Mouse (Mus musculus): ENCODE results near the gene Ube2m. TPM values are rescaled to one million over a fixed set of nuclear protein-coding genes. Genes with fewer than 3 reads are reported as not detected.
A peak's percentile ranks its signal among the peaks of the same experiment; 100 is the strongest.

Ube2m gene
- polyA plus RNA-seq, 1 experiment from 2014 or later = 73.4 TPM

- no peak overlapping the region for H3K4me2 ChIP-seq (ENCODE audit: low read length)
- H3K4me1 ChIP-seq (ENCODE audit: control insufficient read depth, insufficient read depth, low read length) = peaks cover 4% of the 10 kb centered on the region; the same call in 1 of the 2 replicates
- no peak overlapping the region for H3K27ac ChIP-seq (ENCODE audit: low read depth, low read length)
- no peaks in the 10 kb centered on the region for H3K9me3 ChIP-seq (replicated peaks; ENCODE audit: control insufficient read depth, low read length)
- no peak for ATAC-seq
- 87% methylated on average over 13 of the region's 13 CpGs for WGBS
- H3K4me3 ChIP-seq (ENCODE audit: low read depth, low read length) = no peak overlapping the region
- DNase-seq (ENCODE audit: low spot score) = no peak
- no peak overlapping the region for H3K9ac ChIP-seq (ENCODE audit: low read length)
- 0 out of 2 replicates have a peak, but pooled peaks cover 2% of the 10 kb centered on the region for H3K36me3 ChIP-seq (ENCODE audit: control insufficient read depth, insufficient read depth, low read length)
- no peaks in the 10 kb centered on the region for H3K27me3 ChIP-seq (replicated peaks; ENCODE audit: control insufficient read depth, insufficient read depth, low read length)
Observed at GRCm38 (mm10) chr7:13053001-13053400, 14.9 kb upstream of the Ube2m start.

- ATAC-seq (peak; percentile 43), DNase-seq (ENCODE audit: low spot score) (peak; percentile 72)
Observed at GRCm38 (mm10) chr7:13046084-13046483, 8.0 kb upstream of the Ube2m start.

GRCm38 (mm10) chr7:13044254-13044625 lies 6.2 kb upstream of the Ube2m start:
- no peak overlapping the region for H3K27ac ChIP-seq (ENCODE audit: low read depth, low read length)
- ATAC-seq = peak; percentile 22
- 0 out of 2 replicates have a peak, but pooled peaks cover under 1% of the 10 kb centered on the region for H3K4me1 ChIP-seq (ENCODE audit: control insufficient read depth, insufficient read depth, low read length)
- H3K4me3 ChIP-seq (ENCODE audit: low read depth, low read length) = peak overlapping the region; percentile 43
- H3K9me3 ChIP-seq (replicated peaks; ENCODE audit: control insufficient read depth, low read length) = no peaks in the 10 kb centered on the region
- peak overlapping the region; percentile 93 for H3K4me2 ChIP-seq (ENCODE audit: low read length)
- H3K27me3 ChIP-seq (replicated peaks; ENCODE audit: control insufficient read depth, insufficient read depth, low read length) = peaks cover 36% of the 10 kb centered on the region
- H3K9ac ChIP-seq (ENCODE audit: low read length) = peak overlapping the region; percentile 70
- no peak for DNase-seq (ENCODE audit: low spot score)
- no peaks in the 10 kb centered on the region for H3K36me3 ChIP-seq (ENCODE audit: control insufficient read depth, insufficient read depth, low read length)
- WGBS = 3% methylated on average over 23 of the region's 23 CpGs

More at GRCm38 (mm10) chr7:13046084-13046483, 8.0 kb upstream of the Ube2m start:
- Histone ChIP-seq H3K4me2 (ENCODE audit: low read length) (no peak overlapping the region), H3K4me3 (ENCODE audit: low read depth, low read length) (no peak overlapping the region), H3K9ac (ENCODE audit: low read length) (no peak overlapping the region), H3K4me1 (ENCODE audit: control insufficient read depth, insufficient read depth, low read length) (no peaks in the 10 kb centered on the region), H3K27me3 (replicated peaks; ENCODE audit: control insufficient read depth, insufficient read depth, low read length) (peaks cover 36% of the 10 kb centered on the region), H3K9me3 (replicated peaks; ENCODE audit: control insufficient read depth, low read length) (no peaks in the 10 kb centered on the region), H3K36me3 (ENCODE audit: control insufficient read depth, insufficient read depth, low read length) (0 out of 2 replicates have a peak, but pooled peaks cover 1% of the 10 kb centered on the region), H3K27ac (ENCODE audit: low read depth, low read length) (no peak overlapping the region)
- WGBS = 14% methylated on average over 2 of the region's 2 CpGs

GRCm38 (mm10) chr7:13043445-13044253 lies 5.6 kb upstream of the Ube2m start:
- no peak overlapping the region for H3K27ac ChIP-seq (ENCODE audit: low read depth, low read length)
- peak overlapping the region; percentile 43 for H3K4me3 ChIP-seq (ENCODE audit: low read depth, low read length)
- ATAC-seq (peak; percentile 57), DNase-seq (ENCODE audit: low spot score) (peak; percentile 45)
- 0 out of 2 replicates have a peak, but pooled peaks cover 6% of the 10 kb centered on the region for H3K4me1 ChIP-seq (ENCODE audit: control insufficient read depth, insufficient read depth, low read length)
- WGBS = 5% methylated on average over 87 of the region's 88 CpGs
- H3K9me3 ChIP-seq (replicated peaks; ENCODE audit: control insufficient read depth, low read length) = no peaks in the 10 kb centered on the region
- no peaks in the 10 kb centered on the region for H3K36me3 ChIP-seq (ENCODE audit: control insufficient read depth, insufficient read depth, low read length)
- peak overlapping the region; percentile 93 for H3K4me2 ChIP-seq (ENCODE audit: low read length)
- H3K27me3 ChIP-seq (replicated peaks; ENCODE audit: control insufficient read depth, insufficient read depth, low read length) = peaks cover 36% of the 10 kb centered on the region
- H3K9ac ChIP-seq (ENCODE audit: low read length) = peak overlapping the region; percentile 70

- Histone ChIP-seq H3K27ac (ENCODE audit: low read depth, low read length) (no peak overlapping the region), H3K4me3 (ENCODE audit: low read depth, low read length) (peak overlapping the region; percentile 43; the same call in 1 of the 2 replicates), H3K4me1 (ENCODE audit: control insufficient read depth, insufficient read depth, low read length) (0 out of 2 replicates have a peak, but pooled peaks cover 7% of the 10 kb centered on the region), H3K36me3 (ENCODE audit: control insufficient read depth, insufficient read depth, low read length) (no peaks in the 10 kb centered on the region), H3K4me2 (ENCODE audit: low read length) (peak overlapping the region; percentile 93), H3K9me3 (replicated peaks; ENCODE audit: control insufficient read depth, low read length) (no peaks in the 10 kb centered on the region), H3K9ac (ENCODE audit: low read length) (0 out of 2 replicates have a peak overlapping the region, but pooled peaks have one; percentile 70), H3K27me3 (replicated peaks; ENCODE audit: control insufficient read depth, insufficient read depth, low read length) (peaks cover 36% of the 10 kb centered on the region)
- DNase-seq (ENCODE audit: low spot score) = no peak
- WGBS = 42% methylated on average over 16 of the region's 16 CpGs
- ATAC-seq = no peak
Observed at GRCm38 (mm10) chr7:13043120-13043444, 5.0 kb upstream of the Ube2m start.

- H3K4me2 ChIP-seq (ENCODE audit: low read length) = no peak overlapping the region
- no peaks in the 10 kb centered on the region for H3K9me3 ChIP-seq (replicated peaks; ENCODE audit: control insufficient read depth, low read length)
- no peak overlapping the region for H3K4me3 ChIP-seq (ENCODE audit: low read depth, low read length)
- peaks cover 36% of the 10 kb centered on the region for H3K27me3 ChIP-seq (replicated peaks; ENCODE audit: control insufficient read depth, insufficient read depth, low read length)
- no peak for DNase-seq (ENCODE audit: low spot score)
- no peak overlapping the region for H3K27ac ChIP-seq (ENCODE audit: low read depth, low read length)
- no peaks in the 10 kb centered on the region for H3K36me3 ChIP-seq (ENCODE audit: control insufficient read depth, insufficient read depth, low read length)
- no peak for ATAC-seq
- 0 out of 2 replicates have a peak, but pooled peaks cover 7% of the 10 kb centered on the region for H3K4me1 ChIP-seq (ENCODE audit: control insufficient read depth, insufficient read depth, low read length)
- no peak overlapping the region for H3K9ac ChIP-seq (ENCODE audit: low read length)
- WGBS = 76% methylated on average over 6 of the region's 6 CpGs
Observed at GRCm38 (mm10) chr7:13042511-13042910, 4.4 kb upstream of the Ube2m start.

- H3K27me3 ChIP-seq (replicated peaks; ENCODE audit: control insufficient read depth, insufficient read depth, low read length) = peaks cover 36% of the 10 kb centered on the region
- H3K27ac ChIP-seq (ENCODE audit: low read depth, low read length) = no peak overlapping the region
- ATAC-seq = no peak
- H3K4me1 ChIP-seq (ENCODE audit: control insufficient read depth, insufficient read depth, low read length) = peaks cover 15% of the 10 kb centered on the region
- H3K4me3 ChIP-seq (ENCODE audit: low read depth, low read length) = no peak overlapping the region
- DNase-seq (ENCODE audit: low spot score) = no peak
- WGBS = 100% methylated on average over 1 of the region's 1 CpGs
- no peak overlapping the region for H3K4me2 ChIP-seq (ENCODE audit: low read length)
- H3K36me3 ChIP-seq (ENCODE audit: control insufficient read depth, insufficient read depth, low read length) = peaks cover 2% of the 10 kb centered on the region
- no peak overlapping the region for H3K9ac ChIP-seq (ENCODE audit: low read length)
- no peaks in the 10 kb centered on the region for H3K9me3 ChIP-seq (replicated peaks; ENCODE audit: control insufficient read depth, low read length)
Observed at GRCm38 (mm10) chr7:13041256-13041655, 3.2 kb upstream of the Ube2m start.

- Histone ChIP-seq H3K4me2 (ENCODE audit: low read length) (peak overlapping the region; percentile 92; the same call in 1 of the 2 replicates), H3K4me1 (ENCODE audit: control insufficient read depth, insufficient read depth, low read length) (peaks cover 16% of the 10 kb centered on the region), H3K9me3 (replicated peaks; ENCODE audit: control insufficient read depth, low read length) (no peaks in the 10 kb centered on the region), H3K27me3 (replicated peaks; ENCODE audit: control insufficient read depth, insufficient read depth, low read length) (peaks cover 23% of the 10 kb centered on the region), H3K36me3 (ENCODE audit: control insufficient read depth, insufficient read depth, low read length) (peaks cover 17% of the 10 kb centered on the region), H3K27ac (ENCODE audit: low read depth, low read length) (no peak overlapping the region), H3K9ac (ENCODE audit: low read length) (peak overlapping the region; percentile 95), H3K4me3 (ENCODE audit: low read depth, low read length) (no peak overlapping the region; the same call in 1 of the 2 replicates)
- WGBS = 86% methylated on average over 1 of the region's 1 CpGs
- DNase-seq (ENCODE audit: low spot score) (no peak), ATAC-seq (no peak)
Observed at GRCm38 (mm10) chr7:13039181-13039580, 1.1 kb upstream of the Ube2m start.

GRCm38 (mm10) chr7:13038621-13039169 lies 620 bp upstream of the Ube2m start:
- WGBS = 23% methylated on average over 15 of the region's 15 CpGs
- peaks cover 21% of the 10 kb centered on the region for H3K4me1 ChIP-seq (ENCODE audit: control insufficient read depth, insufficient read depth, low read length)
- no peak for ATAC-seq
- H3K4me2 ChIP-seq (ENCODE audit: low read length) = peak overlapping the region; percentile 92
- DNase-seq (ENCODE audit: low spot score) = no peak
- peak overlapping the region; percentile 100 for H3K27ac ChIP-seq (ENCODE audit: low read depth, low read length)
- peak overlapping the region; percentile 95 for H3K9ac ChIP-seq (ENCODE audit: low read length)
- peak overlapping the region; percentile 73 for H3K4me3 ChIP-seq (ENCODE audit: low read depth, low read length)
- peaks cover 18% of the 10 kb centered on the region for H3K27me3 ChIP-seq (replicated peaks; ENCODE audit: control insufficient read depth, insufficient read depth, low read length)
- peaks cover 17% of the 10 kb centered on the region for H3K36me3 ChIP-seq (ENCODE audit: control insufficient read depth, insufficient read depth, low read length)
- no peaks in the 10 kb centered on the region for H3K9me3 ChIP-seq (replicated peaks; ENCODE audit: control insufficient read depth, low read length)
